ENCODE assay signal across 43 mouse cellular contexts in genomic region chr7:44702985-44703384, GRCm38 (mm10). TPM values are rescaled to one million over a fixed set of nuclear protein-coding genes. Genes with fewer than 3 reads are reported as not detected.
"Had no signal": no experiment of that assay in that cellular context is flagged by ENCODE, and none has a peak within 500 bp of the region (broad histone marks: within the 10 kb centered on the region; RNA-seq: fewer than 3 reads in every experiment).

No protein-coding gene starts in this region.

- H3K4me3 ChIP-seq: heart, embryonic 10.5 days; heart, embryonic 12.5 days; hindbrain, embryonic 10.5 days; hindbrain, embryonic 12.5 days; intestine, embryonic 15.5 days; kidney, embryonic 15.5 days; limb, embryonic 13.5 days; limb, embryonic 15.5 days; liver, embryonic 12.5 days had no signal

- H3K9me3 ChIP-seq: heart, embryonic 10.5 days; intestine, embryonic 15.5 days; limb, embryonic 13.5 days; limb, embryonic 15.5 days; liver, embryonic 12.5 days had no signal

- H3K27ac ChIP-seq: heart, embryonic 10.5 days; hindbrain, embryonic 10.5 days; hindbrain, embryonic 12.5 days; hindbrain, embryonic 14.5 days; intestine, embryonic 15.5 days; kidney, embryonic 15.5 days; kidney, postnatal 0 days; limb, embryonic 13.5 days; limb, embryonic 15.5 days; liver, embryonic 12.5 days had no signal

- DNase-seq: gastrocnemius, postnatal 10 days; gastrocnemius, postnatal 25 days; heart, adult 18-20 months; heart, postnatal 10 days; heart, postnatal 4 days; kidney, adult 2 months; kidney, adult 9 months; kidney, postnatal 14 days; kidney, postnatal 36 days; layer of hippocampus, adult 9-11 months; layer of hippocampus, postnatal 36 days; left cerebral cortex, postnatal 4 days had no signal

- ATAC-seq: hindbrain, embryonic 16.5 days; inflammation-experienced regulatory T-cells, adult 6 months; intestine, embryonic 15.5 days; intestine, postnatal 0 days; liver, embryonic 12.5 days had no signal

- H3K4me2 ChIP-seq: heart, embryonic 12.5 days; hindbrain, embryonic 12.5 days; hindbrain, embryonic 14.5 days; intestine, embryonic 15.5 days; kidney, embryonic 15.5 days; limb, embryonic 13.5 days; limb, embryonic 15.5 days; liver, embryonic 12.5 days had no signal

- H3K9ac ChIP-seq: heart, embryonic 12.5 days; hindbrain, embryonic 12.5 days; hindbrain, embryonic 14.5 days; intestine, embryonic 15.5 days; kidney, embryonic 15.5 days; limb, embryonic 13.5 days; limb, embryonic 15.5 days; liver, embryonic 12.5 days had no signal

- H3K36me3 ChIP-seq: heart, embryonic 10.5 days; heart, embryonic 12.5 days; hindbrain, embryonic 10.5 days; hindbrain, embryonic 12.5 days; intestine, embryonic 15.5 days; kidney, embryonic 15.5 days; limb, embryonic 13.5 days; limb, embryonic 15.5 days; liver, embryonic 12.5 days had no signal

- H3K4me1 ChIP-seq: heart, embryonic 10.5 days; heart, embryonic 12.5 days; hindbrain, embryonic 12.5 days; intestine, embryonic 15.5 days; kidney, embryonic 15.5 days had no signal

- H3K27me3 ChIP-seq: hindbrain, embryonic 12.5 days; intestine, embryonic 15.5 days; kidney, embryonic 15.5 days; limb, embryonic 13.5 days; limb, embryonic 15.5 days had no signal

RNA-seq across cellular contexts. Expression of gene Izumo2, which starts 5.6 kb away (rescaled TPM):
- total RNA-seq: gastrocnemius, adult 18-20 months; gastrocnemius, postnatal 10 days; gastrocnemius, postnatal 25 days; gastrocnemius, postnatal 4 days; granulocyte monocyte progenitor cell, adult 5-6 weeks; heart, adult 18-20 months; heart, adult 8-10 months; heart, postnatal 10 days; heart, postnatal 25 days; heart, postnatal 4 days; layer of hippocampus, adult 18-20 months; layer of hippocampus, adult 8-10 months; layer of hippocampus, postnatal 14 days; layer of hippocampus, postnatal 36 days; left cerebral cortex, adult 18-20 months; left cerebral cortex, adult 8-10 months; left cerebral cortex, postnatal 10 days; left cerebral cortex, postnatal 25 days; left cerebral cortex, postnatal 4 days; liver, adult 2 months had no signal
- polyA plus RNA-seq: heart, embryonic 10.5 days; heart, embryonic 12.5 days; heart, embryonic 14.5 days; heart, embryonic 16.5 days; hindbrain, embryonic 10.5 days; hindbrain, embryonic 12.5 days; hindbrain, embryonic 14.5 days; hindbrain, embryonic 16.5 days; inflammation-experienced regulatory T-cells, adult 6 months; intestine, embryonic 15.5 days; intestine, postnatal 0 days; kidney, adult 2 months; kidney, embryonic 15.5 days; kidney, postnatal 0 days; large intestine, adult 2 months; limb, embryonic 11.5 days; limb, embryonic 13.5 days; limb, embryonic 15.5 days; liver, adult 2 months; liver, embryonic 12.5 days had no signal

RNA-seq across cellular contexts. Expression of gene Myh14, which starts 32.3 kb away (rescaled TPM):
- total RNA-seq: granulocyte monocyte progenitor cell, adult 5-6 weeks had no signal
- polyA plus RNA-seq: inflammation-experienced regulatory T-cells, adult 6 months had no signal

RNA-seq across cellular contexts. Expression of gene Zfp473, which starts 47.9 kb away (rescaled TPM):
- total RNA-seq: gastrocnemius, adult 18-20 months; heart, adult 18-20 months had no signal
